Mouse (Mus musculus) forebrain, postnatal 0 days (tissue): ENCODE measurements around the gene Col13a1. TPM values are rescaled to one million over a fixed set of nuclear protein-coding genes. Genes with fewer than 3 reads are reported as not detected.

ENCODE experiments used
- ATAC-seq: fragments of 200-750 bp; cut with Nextera tagmentation; 2 replicates; pipeline ENCODE4 v1.8.0; 2017; ENCODE audit warnings: mild to moderate bottlenecking, moderate library complexity
- DNase-seq: peaks from one replicate; pipeline ENCODE4 v3.0.0-alpha.2; 2015
- H3K27ac ChIP-seq: fragments of 300-500 bp; sonication (generic); 2 replicates; pipeline ENCODE4 v1.5.1; 2014; ENCODE audit warnings: low read depth, mild to moderate bottlenecking, antibody characterized with exemption, low read length, moderate library complexity, mixed read lengths
- H3K27me3 ChIP-seq: fragments of 300-500 bp; sonication (generic); 2 replicates; pipeline ENCODE4 v1.6.1; 2014; ENCODE audit warnings: mild to moderate bottlenecking, low read length, mixed read lengths; ENCODE audit not compliant: insufficient read depth
- H3K36me3 ChIP-seq: fragments of 300-500 bp; sonication (generic); 2 replicates; pipeline ENCODE4 v1.6.1; 2014; ENCODE audit warnings: mild to moderate bottlenecking, moderate library complexity; ENCODE audit not compliant: insufficient read depth
- H3K4me1 ChIP-seq: fragments of 300-500 bp; sonication (generic); 2 replicates; pipeline ENCODE4 v1.6.1; 2014; ENCODE audit warnings: antibody characterized with exemption; ENCODE audit not compliant: insufficient read depth
- H3K4me2 ChIP-seq: fragments of 300-500 bp; sonication (generic); 2 replicates; pipeline ENCODE4 v1.6.1; 2014; ENCODE audit warnings: low read depth, mild to moderate bottlenecking, moderate library complexity
- H3K4me3 ChIP-seq: fragments of 300-500 bp; sonication (generic); 2 replicates; pipeline ENCODE4 v1.5.1; 2014; ENCODE audit warnings: low read depth, low read length, mixed read lengths
- H3K9ac ChIP-seq: fragments of 300-500 bp; sonication (generic); 2 replicates; pipeline ENCODE4 v1.6.1; 2014; ENCODE audit warnings: mild to moderate bottlenecking
- H3K9me3 ChIP-seq: fragments of 300-500 bp; sonication (generic); 2 replicates; pipeline ENCODE4 v1.6.1; 2016; ENCODE audit warnings: low read length
- CTCF ChIP-seq: sonication (generic); IDR thresholded peaks from 2 replicates; pipeline ENCODE4 v1.5.1; 2016; ENCODE audit warnings: antibody characterized with exemption, control low read depth, low read depth
- WGBS: fragments of 180-500 bp; shearing (Covaris S2); extraction: QIAGEN DNeasy Blood & Tissue Kit; methylation state at CpG from one replicate; pipeline ENCODE4 v1.1.7; 2014; 5-methylcytosine and 5-hydroxymethylcytosine counted together
- polyA plus RNA-seq: library from polyadenylated mRNA; unstranded; fragments of >200 nt; fragmentation: Nextera tagmentation; extraction: Ambion mirVana; gene quantifications from 2 replicates; pipeline ENCODE4 v1.2.1, GENCODE M21; 2015
- total RNA-seq: library from RNA; depleted of rRNA; stranded (reverse); fragments of >200 nt; gene quantifications from 2 replicates; pipeline ENCODE4 v1.2.3, GENCODE M21; 2014

The Col13a1 gene
- total and polyA plus RNA-seq, 2 experiments from 2014 or later = 1.1 to 3.7 TPM

DNA sequence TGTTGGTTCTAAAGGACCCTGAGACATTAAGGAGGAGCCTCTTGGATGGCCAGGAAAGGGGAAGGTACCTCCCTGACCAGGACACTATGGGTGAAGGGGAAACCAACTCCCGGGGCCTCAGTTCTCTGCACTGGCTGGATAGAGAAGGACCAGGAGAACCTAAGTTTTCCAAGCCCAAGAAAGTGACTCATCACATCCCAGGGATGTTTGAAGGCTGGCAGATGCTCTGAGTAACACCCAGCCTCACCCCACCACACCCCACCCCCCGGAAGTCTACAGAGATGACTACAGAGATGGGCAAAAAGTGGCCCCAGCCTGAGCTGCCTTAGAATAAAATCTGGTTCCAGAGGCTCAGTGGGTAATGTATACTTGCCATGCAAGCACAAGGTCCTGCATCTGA, 34.5 kb downstream of the Col13a1 start:
- no peak overlapping the region for H3K9ac ChIP-seq
- no peak overlapping the region for H3K4me3 ChIP-seq
- H3K27ac ChIP-seq = no peak overlapping the region
- H3K4me1 ChIP-seq = no peaks in the 10 kb centered on the region
- no peaks in the 10 kb centered on the region for H3K36me3 ChIP-seq
- no peak for DNase-seq
- H3K27me3 ChIP-seq = no peaks in the 10 kb centered on the region
- 94% methylated on average over 2 of the region's 2 CpGs for WGBS
- no peak for TF ChIP-seq CTCF
- H3K9me3 ChIP-seq = no peaks in the 10 kb centered on the region
- ATAC-seq = no peak
- no peak overlapping the region for H3K4me2 ChIP-seq

DNA sequence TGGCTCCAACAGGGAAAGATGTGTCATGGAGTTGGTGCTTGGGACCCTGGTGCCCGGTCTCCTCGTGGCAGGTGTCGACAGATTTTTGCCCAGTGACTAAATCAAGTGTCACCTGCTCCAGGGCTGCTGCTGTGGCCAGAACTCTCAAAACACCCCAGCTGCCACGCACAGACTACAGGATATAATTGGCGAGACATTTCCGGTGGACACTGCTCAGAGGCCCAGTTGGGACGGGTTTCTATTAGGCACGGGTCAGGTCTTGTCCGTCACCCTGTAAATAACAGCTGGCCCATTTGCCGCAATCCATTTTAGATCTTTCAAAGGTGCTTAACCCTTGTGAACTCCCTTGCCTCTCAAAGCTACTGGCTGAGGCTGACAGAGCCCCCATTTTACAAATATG, 35.4 kb downstream of the Col13a1 start:
- Histone ChIP-seq H3K9me3 (no peaks in the 10 kb centered on the region), H3K36me3 (no peaks in the 10 kb centered on the region), H3K9ac (no peak overlapping the region), H3K4me3 (no peak overlapping the region), H3K4me1 (no peaks in the 10 kb centered on the region), H3K27ac (no peak overlapping the region), H3K4me2 (no peak overlapping the region), H3K27me3 (no peaks in the 10 kb centered on the region)
- no peak for DNase-seq
- no peak for TF ChIP-seq CTCF
- ATAC-seq = no peak
- WGBS = 71% methylated on average over 10 of the region's 10 CpGs

DNA sequence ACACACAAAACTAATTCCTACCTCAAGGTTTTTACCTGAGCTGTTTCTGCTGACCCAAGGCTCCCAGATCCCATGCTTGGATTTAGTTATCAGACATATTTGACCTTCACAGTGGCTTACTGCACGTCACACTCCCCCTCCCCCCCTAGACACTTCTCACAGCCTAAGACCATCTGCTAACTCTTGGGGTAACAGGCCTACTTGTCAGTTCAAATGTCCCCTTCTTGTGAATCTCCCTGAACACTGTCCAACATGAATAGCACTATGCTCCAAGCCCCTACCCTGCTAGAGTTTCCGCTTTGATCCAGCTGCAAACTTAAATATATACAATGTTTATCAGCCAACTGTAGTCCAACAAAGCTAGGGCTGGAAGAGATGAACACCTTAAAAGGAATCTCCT, 36.2 kb downstream of the Col13a1 start:
- Histone ChIP-seq H3K9ac (no peak overlapping the region), H3K4me1 (no peaks in the 10 kb centered on the region), H3K4me2 (no peak overlapping the region), H3K9me3 (no peaks in the 10 kb centered on the region), H3K27me3 (no peaks in the 10 kb centered on the region), H3K36me3 (no peaks in the 10 kb centered on the region), H3K4me3 (no peak overlapping the region), H3K27ac (no peak overlapping the region)
- 72% methylated on average over 2 of the region's 2 CpGs for WGBS
- no peak for ATAC-seq
- no peak for TF ChIP-seq CTCF
- DNase-seq = no peak

DNA sequence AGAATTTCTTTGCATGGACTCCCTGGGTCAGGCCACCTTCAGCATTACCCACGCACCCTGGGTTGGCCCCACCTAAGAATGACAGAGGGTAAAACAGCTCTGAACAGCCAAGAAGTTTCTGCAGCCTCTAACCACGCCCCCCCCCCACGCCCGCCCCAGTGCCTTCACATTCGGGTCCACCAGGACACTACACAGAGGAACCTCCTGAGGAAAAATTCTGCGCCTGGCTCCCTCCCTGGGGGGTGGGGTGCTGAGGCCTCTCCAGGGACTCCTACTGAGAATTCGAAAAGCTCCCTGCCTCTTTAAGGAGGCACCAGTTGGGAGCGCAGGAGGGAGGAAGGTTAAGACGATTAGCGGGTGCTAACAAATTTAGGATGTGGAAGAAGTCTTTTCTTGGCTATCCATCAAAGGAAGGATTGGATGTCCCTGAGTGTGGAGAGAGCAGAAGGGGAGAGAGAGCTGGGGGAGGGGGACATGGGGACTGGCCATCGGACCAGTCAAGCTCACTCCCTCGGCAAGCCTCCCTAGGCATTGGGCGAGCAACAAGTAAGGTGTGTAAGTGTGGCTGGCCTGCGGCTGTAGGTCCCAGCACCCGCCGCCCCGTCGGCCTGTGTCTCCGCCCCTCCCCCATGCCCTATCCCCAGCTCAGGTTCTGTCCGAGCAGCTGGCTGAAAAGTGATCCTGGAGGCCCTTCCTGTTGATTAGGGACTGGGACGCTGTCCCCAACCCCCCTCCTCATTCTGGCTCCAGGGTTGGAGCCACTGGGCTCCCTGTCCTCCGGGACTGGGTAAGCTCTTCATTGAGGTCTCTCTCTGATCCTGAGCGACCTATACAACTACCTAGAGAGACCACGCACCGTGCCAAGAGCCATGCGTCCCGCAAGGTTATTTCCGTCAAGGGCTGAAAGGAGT, 42.4 kb downstream of the Col13a1 start:
- H3K4me1 ChIP-seq = no peaks in the 10 kb centered on the region
- TF ChIP-seq CTCF = no peak
- H3K9ac ChIP-seq = no peak overlapping the region
- no peaks in the 10 kb centered on the region for H3K36me3 ChIP-seq
- peaks cover 4% of the 10 kb centered on the region; the same call in 1 of the 2 replicates for H3K27me3 ChIP-seq
- 3% methylated on average over 28 of the region's 28 CpGs for WGBS
- ATAC-seq (no peak), DNase-seq (no peak)
- H3K4me3 ChIP-seq = no peak overlapping the region
- H3K4me2 ChIP-seq = peak overlapping the region; percentile 29
- H3K9me3 ChIP-seq = no peaks in the 10 kb centered on the region
- no peak overlapping the region for H3K27ac ChIP-seq

DNA sequence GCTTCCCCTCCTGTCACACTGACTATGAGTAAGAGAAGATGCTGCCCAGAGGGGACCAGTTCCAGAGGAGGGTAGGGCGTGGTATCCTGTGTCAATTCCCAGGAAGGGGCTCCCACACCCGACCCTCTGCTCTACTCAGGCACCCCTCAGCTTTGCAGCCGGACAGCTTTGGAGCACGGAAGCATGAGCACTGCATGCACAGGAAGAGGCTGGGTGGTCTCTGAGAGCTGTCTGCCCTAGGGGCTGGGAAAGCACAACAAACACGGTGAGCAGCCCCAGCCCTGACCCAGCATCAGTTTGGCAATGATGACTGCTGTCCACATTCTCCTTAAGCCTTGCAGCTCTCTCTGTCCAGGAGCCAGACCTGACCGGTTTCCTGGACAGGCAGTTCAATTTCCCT, 47.2 kb downstream of the Col13a1 start:
- Histone ChIP-seq H3K4me3 (no peak overlapping the region), H3K27ac (no peak overlapping the region), H3K4me2 (no peak overlapping the region), H3K9ac (no peak overlapping the region), H3K9me3 (no peaks in the 10 kb centered on the region), H3K4me1 (no peaks in the 10 kb centered on the region), H3K36me3 (no peaks in the 10 kb centered on the region), H3K27me3 (0 out of 2 replicates have a peak, but pooled peaks cover 2% of the 10 kb centered on the region)
- DNase-seq (no peak), ATAC-seq (no peak)
- 75% methylated on average over 6 of the region's 6 CpGs for WGBS
- TF ChIP-seq CTCF = no peak

DNA sequence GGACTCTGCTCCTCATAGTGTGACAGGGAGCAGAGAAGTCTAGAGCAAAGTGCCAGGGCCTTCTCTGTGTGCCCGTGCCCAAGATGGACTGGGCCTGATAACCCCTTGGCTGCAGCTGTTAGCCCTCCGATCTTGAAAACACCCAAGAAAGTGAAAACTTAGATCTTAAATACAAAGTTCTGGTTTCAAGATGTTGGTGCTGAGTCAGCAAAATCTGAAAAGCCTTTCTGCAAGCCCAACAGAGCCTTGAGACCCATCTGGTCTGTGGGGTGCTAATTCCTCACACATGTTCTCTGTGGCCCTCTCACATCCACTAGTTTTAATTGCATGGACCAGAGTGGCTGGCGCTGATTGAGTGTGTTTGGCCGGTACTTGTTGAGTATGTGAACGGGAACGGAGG, 49.0 kb downstream of the Col13a1 start:
- ATAC-seq = no peak
- no peak overlapping the region for H3K4me3 ChIP-seq
- no peak for TF ChIP-seq CTCF
- no peak overlapping the region for H3K4me2 ChIP-seq
- WGBS = 84% methylated on average over 6 of the region's 6 CpGs
- H3K9me3 ChIP-seq = no peaks in the 10 kb centered on the region
- no peaks in the 10 kb centered on the region for H3K36me3 ChIP-seq
- H3K27me3 ChIP-seq = no peaks in the 10 kb centered on the region
- no peaks in the 10 kb centered on the region for H3K4me1 ChIP-seq
- H3K9ac ChIP-seq = no peak overlapping the region
- H3K27ac ChIP-seq = no peak overlapping the region
- no peak for DNase-seq

DNA sequence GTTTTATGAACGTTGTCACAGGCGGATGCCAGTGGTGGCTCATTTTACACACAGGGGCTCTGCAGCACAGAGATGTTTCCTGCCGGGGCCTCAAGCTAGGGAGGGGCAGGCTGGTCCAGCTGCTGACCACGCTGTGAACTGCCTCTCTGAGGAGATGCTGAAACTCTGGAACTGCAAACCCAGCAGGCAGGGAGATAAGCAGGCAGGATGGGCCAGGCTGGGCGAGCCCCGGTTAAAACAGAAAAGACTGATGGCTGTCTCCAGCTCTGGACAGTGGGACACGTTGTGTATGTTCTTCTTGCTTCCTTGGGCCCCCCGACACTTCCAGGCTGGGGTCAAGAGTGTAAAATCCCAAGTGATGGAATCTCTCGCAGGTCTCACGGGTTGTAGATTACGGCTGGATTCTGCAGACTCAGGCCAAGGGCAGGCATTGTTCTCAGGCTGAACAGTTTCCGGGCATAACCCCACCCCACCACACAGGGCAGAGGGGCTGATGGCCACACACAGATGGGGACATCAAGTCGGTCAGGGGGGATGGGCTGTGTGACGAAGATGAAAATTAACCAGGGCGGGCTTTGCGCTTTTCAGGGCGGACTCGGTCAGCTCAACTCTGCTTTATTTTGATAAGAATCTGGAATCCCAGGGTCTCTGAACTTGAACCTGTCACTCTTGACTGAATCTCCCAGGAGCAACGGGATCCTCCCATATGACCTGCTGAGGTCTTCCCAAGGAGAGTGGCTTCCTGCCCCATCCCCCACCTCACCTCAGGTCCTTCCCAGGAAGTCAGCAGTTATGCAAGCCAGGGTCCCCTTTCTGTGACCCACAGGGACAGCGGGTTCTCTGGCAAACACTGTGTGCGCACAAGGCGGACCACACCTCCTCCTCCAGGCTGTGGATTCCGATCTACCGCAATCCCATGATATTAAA, 49.9 kb downstream of the Col13a1 start:
- ATAC-seq (no peak), DNase-seq (no peak)
- Histone ChIP-seq H3K36me3 (no peaks in the 10 kb centered on the region), H3K9me3 (no peaks in the 10 kb centered on the region), H3K27me3 (no peaks in the 10 kb centered on the region), H3K27ac (no peak overlapping the region), H3K9ac (no peak overlapping the region), H3K4me2 (no peak overlapping the region), H3K4me3 (no peak overlapping the region), H3K4me1 (no peaks in the 10 kb centered on the region)
- TF ChIP-seq CTCF = no peak
- WGBS = 19% methylated on average over 24 of the region's 24 CpGs
